Mouse (Mus musculus): ENCODE measurements at regions not wholly inside any gene's neighbourhood (a gene's known extent, or its start where the extent isn't known, plus 50 kb on each side); places are given as distances from the start of the nearest gene placed in this dataset.

GRCm38 (mm10) chr6:75281506-75282194, 1215.9 kb downstream of the Gm9008 start:
- WGBS = 47% methylated on average over 1 of the region's 1 CpGs
- Histone ChIP-seq H3K4me2 (no peak overlapping the region), H3K36me3 (no peaks in the 10 kb centered on the region), H3K9me3 (no peaks in the 10 kb centered on the region), H3K27me3 (no peaks in the 10 kb centered on the region), H3K4me1 (replicated peaks) (no peaks in the 10 kb centered on the region), H3K27ac (replicated peaks) (no peak overlapping the region), H3K9ac (no peak overlapping the region), H3K4me3 (no peak overlapping the region)
- ATAC-seq (ENCODE audit: low FRiP score, low read depth) = no peak

GRCm38 (mm10) chr6:75254076-75254414, 1243.5 kb downstream of the Gm9008 start:
- no peaks in the 10 kb centered on the region for H3K9me3 ChIP-seq
- H3K4me3 ChIP-seq = no peak overlapping the region
- ATAC-seq (ENCODE audit: low FRiP score, low read depth) = no peak
- WGBS = 69% methylated on average over 3 of the region's 3 CpGs
- no peaks in the 10 kb centered on the region for H3K4me1 ChIP-seq (replicated peaks)
- H3K27me3 ChIP-seq = no peaks in the 10 kb centered on the region
- H3K27ac ChIP-seq (replicated peaks) = no peak overlapping the region
- no peak overlapping the region for H3K4me2 ChIP-seq
- H3K9ac ChIP-seq = no peak overlapping the region
- H3K36me3 ChIP-seq = no peaks in the 10 kb centered on the region

GRCm38 (mm10) chr6:75253357-75254075, 1244.1 kb downstream of the Gm9008 start:
- peak overlapping the region; percentile 27; the same call in 1 of the 2 replicates for H3K27ac ChIP-seq (replicated peaks)
- no peak overlapping the region for H3K4me2 ChIP-seq
- no peak overlapping the region for H3K9ac ChIP-seq
- ATAC-seq (ENCODE audit: low FRiP score, low read depth) = no peak
- H3K4me1 ChIP-seq (replicated peaks) = no peaks in the 10 kb centered on the region
- H3K4me3 ChIP-seq = no peak overlapping the region
- no peaks in the 10 kb centered on the region for H3K36me3 ChIP-seq
- no peaks in the 10 kb centered on the region for H3K9me3 ChIP-seq
- 20% methylated on average over 4 of the region's 4 CpGs for WGBS
- H3K27me3 ChIP-seq = no peaks in the 10 kb centered on the region

GRCm38 (mm10) chr6:75215515-75215914, 1282.1 kb downstream of the Gm9008 start:
- Histone ChIP-seq H3K4me2 (no peak overlapping the region), H3K36me3 (no peaks in the 10 kb centered on the region), H3K9me3 (no peaks in the 10 kb centered on the region), H3K4me1 (replicated peaks) (no peaks in the 10 kb centered on the region), H3K4me3 (no peak overlapping the region), H3K27ac (replicated peaks) (no peak overlapping the region), H3K27me3 (no peaks in the 10 kb centered on the region), H3K9ac (no peak overlapping the region)
- ATAC-seq (ENCODE audit: low FRiP score, low read depth) = no peak
- 88% methylated on average over 2 of the region's 2 CpGs for WGBS

GRCm38 (mm10) chr6:75212721-75213475, 1284.7 kb downstream of the Gm9008 start:
- H3K9me3 ChIP-seq = no peaks in the 10 kb centered on the region
- WGBS = 75% methylated on average over 3 of the region's 3 CpGs
- ATAC-seq (ENCODE audit: low FRiP score, low read depth) = no peak
- no peaks in the 10 kb centered on the region for H3K36me3 ChIP-seq
- no peak overlapping the region for H3K27ac ChIP-seq (replicated peaks)
- no peak overlapping the region for H3K9ac ChIP-seq
- no peak overlapping the region for H3K4me2 ChIP-seq
- H3K4me3 ChIP-seq = no peak overlapping the region
- H3K27me3 ChIP-seq = no peaks in the 10 kb centered on the region
- H3K4me1 ChIP-seq (replicated peaks) = no peaks in the 10 kb centered on the region

All from hindbrain, embryonic 15.5 days (tissue).